Mouse (Mus musculus) kidney, postnatal 4 days (tissue): ENCODE results near the gene Wdr81.

Experiments
- DNase-seq, 2 experiments: peaks; one replicate each; pipeline ENCODE4 v3.0.0; 2021; ENCODE audit warnings: mixed read lengths in 2 of 2

Wdr81 gene

GRCm38 (mm10) chr11:75395611-75396010, 58.9 kb downstream of the Wdr81 start:
- no peak for DNase-seq
